Mouse (Mus musculus) lung, postnatal 0 days (tissue): ENCODE data around the gene Gm38655.

ENCODE experiments used
- CTCF ChIP-seq: IDR thresholded peaks from 2 replicates; pipeline ENCODE4 v1.5.1; 2016; ENCODE audit warnings: antibody characterized with exemption, mild to moderate bottlenecking
- EP300 ChIP-seq: IDR thresholded peaks from 2 replicates; pipeline ENCODE4 v1.6.1; 2016; ENCODE audit warnings: antibody characterized with exemption, mild to moderate bottlenecking, control low read depth

DNA sequence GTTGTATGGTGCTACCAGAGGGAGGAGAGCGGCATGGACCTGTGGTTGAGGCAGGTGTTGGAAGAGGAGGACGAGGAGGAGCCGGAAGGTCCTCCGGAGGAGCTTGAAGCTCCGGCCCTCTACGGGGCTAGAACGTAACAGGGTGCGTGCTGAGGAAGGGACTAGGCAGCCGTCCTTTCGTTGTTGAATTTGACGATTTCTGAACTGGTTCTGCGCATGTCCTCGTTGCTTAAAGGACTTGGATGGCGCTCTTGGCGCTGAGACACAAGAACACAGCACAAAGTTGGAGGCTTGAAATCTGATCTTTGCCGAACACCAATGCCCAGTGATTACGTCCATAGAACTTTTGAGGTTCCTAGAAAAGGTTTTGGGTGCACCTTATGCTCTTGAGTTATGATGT is 9.7 kb upstream of the Gm38655 start:
- TF ChIP-seq CTCF (no peak), EP300 (no peak)
